Mouse (Mus musculus): ENCODE data around the gene Olfr1233.

DNA sequence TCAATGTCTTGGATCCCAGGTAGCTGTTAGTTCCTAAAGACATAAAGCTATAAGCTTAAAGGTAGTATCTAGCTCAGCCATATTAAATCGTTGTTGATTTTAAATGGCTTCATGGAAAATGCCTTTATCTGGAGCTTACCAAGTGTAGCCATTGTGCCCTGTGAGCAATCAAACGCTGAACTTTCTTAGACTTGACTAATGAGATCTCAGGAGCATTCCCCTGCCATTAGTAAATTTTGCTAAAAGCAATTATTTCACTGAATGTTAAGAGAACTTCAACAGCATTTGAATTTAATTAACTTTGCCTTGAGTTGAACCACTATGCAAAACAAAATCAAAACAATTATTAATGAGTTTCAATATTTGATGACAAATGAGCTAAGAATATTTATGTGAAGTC, 35.2 kb downstream of the Olfr1233 start, which contains the start of gene Olfr1231:
- TF ChIP-seq GATA1 (IDR thresholded peaks at IDR 0.05; ENCODE audit: borderline replicate concordance, low read length) (no peak), FLI1 (IDR thresholded peaks at IDR 0.05; ENCODE audit: low read length) (no peak)
